Mouse (Mus musculus): Measurements from ENCODE around the gene Itga1. TPM values are rescaled to one million over a fixed set of nuclear protein-coding genes. Genes with fewer than 3 reads are reported as not detected.
A peak's percentile ranks its signal among the peaks of the same experiment; 100 is the strongest.

Itga1 gene
- total and polyA plus RNA-seq, 3 experiments, result under 0.01 to 0.04 (median 0.01) TPM

- H3K4me3 ChIP-seq (replicated peaks in 1 of 3; ENCODE audit: low read depth in 2 of 3, low read length in 2 of 3, poor library complexity in 1 of 3), result no peak overlapping the region
- H3K36me3 ChIP-seq (replicated peaks in 1 of 2; ENCODE audit: control insufficient read depth in 1 of 2, insufficient read depth in 1 of 2, low read length in 1 of 2), result no peaks in the 10 kb centered on the region
- no peaks in the 10 kb centered on the region; a peak in 1 of 4 replicates for H3K4me1 ChIP-seq (ENCODE audit: control insufficient read depth in 1 of 2, insufficient read depth in 2 of 2)
- H3K27ac ChIP-seq (ENCODE audit: insufficient read depth, low read depth), result no peak overlapping the region
- no peaks in the 10 kb centered on the region for H3K9me3 ChIP-seq (replicated peaks; ENCODE audit: low read length)
- H3K79me2 ChIP-seq (replicated peaks; ENCODE audit: control insufficient read depth, extremely low read depth, insufficient read depth, poor library complexity, severe bottlenecking), result no peaks in the 10 kb centered on the region
- DNase-seq (ENCODE audit: extremely low read depth), result peak; percentile 34
- dilution Hi-C loops (cut with MboI; ENCODE audit: extremely low pct_ligation_motif_present, extremely low pct_unique_long_range_greater_than_20kb, low sequenced_read_pairs) (no loop called here), in situ Hi-C loops (cut with MboI; ENCODE audit: low pct_ligation_motif_present, low pct_unique_long_range_greater_than_20kb, low sequenced_read_pairs) (loop anchor here (25.0 kb wide), 1 partner anchor 175 kb away; no protein-coding TSS in a partner anchor)
- H3K9ac ChIP-seq (ENCODE audit: insufficient read depth, low read depth), result no peak overlapping the region
- H3K27me3 ChIP-seq (replicated peaks), result no peaks in the 10 kb centered on the region
- H3K4me2 ChIP-seq (ENCODE audit: insufficient read depth, low read depth, poor library complexity, severe bottlenecking), result no peak overlapping the region
- TF ChIP-seq RAD21 (IDR thresholded peaks at IDR 0.05; ENCODE audit: low read depth, low read length), result peak; percentile 61
- no peak for TF ChIP-seq NRF1 (IDR thresholded peaks at IDR 0.05; ENCODE audit: low read depth, low read length)
- no peak for TF ChIP-seq USF1 (IDR thresholded peaks at IDR 0.05; ENCODE audit: low read depth, low read length)
- peak; percentile 71 for TF ChIP-seq SMC3 (IDR thresholded peaks at IDR 0.05; ENCODE audit: low read depth, low read length)
- TF ChIP-seq ETS1 (conservative IDR thresholded peaks at IDR 0.05; ENCODE audit: low read depth, low read length), result no peak
- peak; percentile 33 to 61 for TF ChIP-seq CTCF (conservative IDR thresholded peaks at IDR 0.05 in 1 of 2, IDR thresholded peaks at IDR 0.05 in 1 of 2; ENCODE audit: low read depth in 2 of 2, low read length in 2 of 2)
Observed at GRCm38 (mm10) chr13:114987161-114987560, 114.6 kb downstream of the Itga1 start.

DNA sequence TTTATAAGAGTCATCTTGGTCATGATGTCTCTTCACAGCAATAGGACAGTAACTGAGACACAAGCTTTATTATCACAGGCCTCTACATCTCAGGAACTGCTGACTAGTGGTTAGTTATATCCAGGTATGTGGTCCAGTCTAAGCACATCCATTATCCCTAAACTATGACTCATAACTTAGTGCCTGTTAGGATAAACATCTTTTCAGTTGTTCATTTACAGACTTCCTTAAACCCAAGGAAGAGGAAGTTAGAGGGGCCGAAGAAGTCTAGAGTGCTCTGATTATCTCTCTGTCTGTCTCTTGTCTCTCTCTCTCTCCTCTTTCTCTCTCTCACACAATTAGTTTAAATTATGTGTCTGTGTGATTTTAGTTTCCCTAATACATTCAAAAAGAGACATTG is 117.1 kb downstream of the Itga1 start:
- Histone ChIP-seq H3K27me3 (replicated peaks) (no peaks in the 10 kb centered on the region), H3K27ac (ENCODE audit: insufficient read depth, low read depth) (no peak overlapping the region), H3K4me3 (replicated peaks in 1 of 3; ENCODE audit: low read depth in 2 of 3, low read length in 2 of 3, poor library complexity in 1 of 3) (no peak overlapping the region), H3K36me3 (replicated peaks in 1 of 2; ENCODE audit: control insufficient read depth in 1 of 2, insufficient read depth in 1 of 2, low read length in 1 of 2) (no peaks in the 10 kb centered on the region), H3K9me3 (replicated peaks; ENCODE audit: low read length) (no peaks in the 10 kb centered on the region), H3K9ac (ENCODE audit: insufficient read depth, low read depth) (no peak overlapping the region), H3K4me2 (ENCODE audit: insufficient read depth, low read depth, poor library complexity, severe bottlenecking) (no peak overlapping the region), H3K79me2 (replicated peaks; ENCODE audit: control insufficient read depth, extremely low read depth, insufficient read depth, poor library complexity, severe bottlenecking) (no peaks in the 10 kb centered on the region), H3K4me1 (ENCODE audit: control insufficient read depth in 1 of 2, insufficient read depth in 2 of 2) (no peaks in the 10 kb centered on the region; a peak in 1 of 4 replicates)
- no peak for DNase-seq (ENCODE audit: extremely low read depth)
- TF ChIP-seq KAT2A (IDR thresholded peaks at IDR 0.05; ENCODE audit: insufficient replicate concordance, low read length), result no peak
- TF ChIP-seq BHLHE40 (IDR thresholded peaks at IDR 0.05; ENCODE audit: low read depth, low read length), result no peak
- no peak for TF ChIP-seq JUND (conservative IDR thresholded peaks at IDR 0.05; ENCODE audit: low read depth, low read length)
- no peak for TF ChIP-seq MXI1 (IDR thresholded peaks at IDR 0.05; ENCODE audit: low read depth, low read length)
- no peak for TF ChIP-seq ETS1 (conservative IDR thresholded peaks at IDR 0.05; ENCODE audit: low read depth, low read length)
- TF ChIP-seq TCF12 (IDR thresholded peaks at IDR 0.05; ENCODE audit: low read depth, low read length), result no peak
- no peak for TF ChIP-seq CHD2 (IDR thresholded peaks at IDR 0.05; ENCODE audit: low read length)
- TF ChIP-seq USF2 (conservative IDR thresholded peaks at IDR 0.05; ENCODE audit: low read depth, low read length), result no peak
- TF ChIP-seq POLR2AphosphoS2 (IDR thresholded peaks at IDR 0.05; ENCODE audit: low read depth, low read length), result no peak
- TF ChIP-seq JUN (IDR thresholded peaks at IDR 0.05; ENCODE audit: insufficient read depth, low read depth, low read length), result no peak
- no peak for TF ChIP-seq ZNF384 (IDR thresholded peaks at IDR 0.05; ENCODE audit: low read depth, low read length)
- no peak for TF ChIP-seq CHD1 (IDR thresholded peaks at IDR 0.05; ENCODE audit: low read depth, low read length)
- no peak for TF ChIP-seq GABPA (IDR thresholded peaks at IDR 0.05; ENCODE audit: insufficient replicate concordance, low read depth, low read length)
- TF ChIP-seq RCOR1 (conservative IDR thresholded peaks at IDR 0.05; ENCODE audit: low read depth, low read length), result no peak
- TF ChIP-seq NELFE (IDR thresholded peaks at IDR 0.05; ENCODE audit: low read depth, low read length), result no peak
- no peak for TF ChIP-seq E2F4 (IDR thresholded peaks at IDR 0.05; ENCODE audit: insufficient replicate concordance, low read depth, low read length)
- TF ChIP-seq UBTF (IDR thresholded peaks at IDR 0.05; ENCODE audit: low read depth, low read length), result no peak
- no peak for TF ChIP-seq ZC3H11A (IDR thresholded peaks at IDR 0.05; ENCODE audit: low read depth, low read length)
- no peak for TF ChIP-seq MAFK (IDR thresholded peaks at IDR 0.05; ENCODE audit: insufficient replicate concordance, low read length)
- in situ Hi-C loops (cut with MboI; ENCODE audit: low pct_ligation_motif_present, low pct_unique_long_range_greater_than_20kb, low sequenced_read_pairs) (loop anchor here (25.0 kb wide), 1 partner anchor 178 kb away; no protein-coding TSS in a partner anchor), dilution Hi-C loops (cut with MboI; ENCODE audit: extremely low pct_ligation_motif_present, extremely low pct_unique_long_range_greater_than_20kb, low sequenced_read_pairs) (no loop called here)
